Mouse (Mus musculus): Measurements from ENCODE around the gene Lbp. TPM values are rescaled to one million over a fixed set of nuclear protein-coding genes. Genes with fewer than 3 reads are reported as not detected.
A peak's percentile ranks its signal among the peaks of the same experiment; 100 is the strongest.

Gene Lbp
- total RNA-seq (2021) (1 to 10 TPM; 5.0 to 6.4 TPM), polyA plus RNA-seq (2012; rRNA removed) (22.4 and 27.1 TPM in 2 replicates)
- long read RNA-seq, partial matches to known transcripts = 0 of 3 reads
- long read RNA-seq, other reads (novel, unspliced or antisense) = 0 of 3 reads

DNA sequence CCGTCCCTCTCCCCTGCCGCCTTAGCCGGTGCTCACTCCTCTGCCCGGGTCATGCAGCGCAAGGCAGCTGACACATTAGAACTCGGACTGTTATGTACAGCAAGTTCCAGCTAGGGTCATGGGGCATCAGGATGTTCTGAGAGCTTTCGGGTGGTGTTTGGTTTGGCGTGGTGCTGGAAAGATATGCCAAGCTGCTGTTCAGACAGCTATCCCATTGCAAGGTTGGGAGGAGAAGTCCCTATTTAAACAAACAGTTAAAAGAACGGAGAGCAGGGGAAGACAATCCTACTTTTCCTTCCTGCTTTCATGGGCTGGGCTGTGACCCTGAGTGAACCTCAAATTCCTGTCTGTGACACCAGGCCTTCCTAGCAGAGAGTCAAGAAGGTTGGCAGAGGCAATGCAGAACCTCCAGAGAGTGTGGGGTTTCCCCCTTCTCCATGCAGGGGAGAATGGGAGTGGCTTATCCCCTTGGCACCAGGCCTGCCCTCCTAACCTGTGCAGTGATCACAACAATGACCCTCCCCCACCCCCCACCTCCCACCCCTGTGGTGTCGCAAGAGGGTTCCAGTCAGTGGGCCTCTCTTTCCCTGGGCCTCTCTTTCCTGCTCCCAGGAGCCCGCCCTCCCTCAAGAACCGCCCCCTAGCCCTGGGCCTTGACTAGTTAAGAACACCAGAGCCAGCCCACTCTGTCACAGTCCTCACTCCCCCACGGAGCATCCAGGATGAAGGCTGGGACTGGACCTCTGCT lies at the start of gene Lbp:
Gene Lbp, plus strand, starts transcription at position 546 of the 748 bp plus-strand sequence.
- WGBS = 27% methylated on average over 11 of the region's 13 CpGs
- no peaks in the 10 kb centered on the region for H3K27me3 ChIP-seq (ENCODE audit: control insufficient read depth, insufficient read depth, low read length)
- intact Hi-C loops (cut with DNase I) = no loop called here
- H3K27ac ChIP-seq = peak within 1 kb of the TSS; percentile 41
- H3K36me3 ChIP-seq (ENCODE audit: control insufficient read depth, insufficient read depth, low read length) = no peaks in the 10 kb centered on the region
- peak within 1 kb of the TSS; percentile 42 for H3K9ac ChIP-seq (ENCODE audit: low read depth, low read length)
- H3K79me2 ChIP-seq (replicated peaks; ENCODE audit: control insufficient read depth, insufficient read depth, low read length) = no peaks in the 10 kb centered on the region
- peaks cover 7% of the 10 kb centered on the region for H3K4me1 ChIP-seq (ENCODE audit: control insufficient read depth, insufficient read depth, low read length)
- DNase-seq = peak; percentile 56 to 65
- TF ChIP-seq CTCF (IDR thresholded peaks at IDR 0.05) (no peak), POLR2A (IDR thresholded peaks at IDR 0.05; ENCODE audit: insufficient read depth, low read depth, low read length) (peak; percentile 57; the same call in 1 of the 2 replicates), EP300 (IDR thresholded peaks at IDR 0.05; ENCODE audit: insufficient read depth, low read depth, low read length) (0 out of 2 replicates have a peak, but pooled peaks have one; percentile 21)
- H3K4me3 ChIP-seq = no peak within 1 kb of the TSS

- no peak overlapping the region for H3K9ac ChIP-seq (ENCODE audit: low read depth, low read length)
- no peak overlapping the region for H3K4me3 ChIP-seq
- H3K27me3 ChIP-seq (ENCODE audit: control insufficient read depth, insufficient read depth, low read length) = no peaks in the 10 kb centered on the region
- no peaks in the 10 kb centered on the region for H3K79me2 ChIP-seq (replicated peaks; ENCODE audit: control insufficient read depth, insufficient read depth, low read length)
- intact Hi-C loops (cut with DNase I) = no loop called here
- peak; percentile 50 to 66 for DNase-seq
- H3K27ac ChIP-seq = no peak overlapping the region; the same call in 1 of the 2 replicates
- no peak for TF ChIP-seq EP300 (IDR thresholded peaks at IDR 0.05; ENCODE audit: insufficient read depth, low read depth, low read length)
- TF ChIP-seq POLR2A (IDR thresholded peaks at IDR 0.05; ENCODE audit: insufficient read depth, low read depth, low read length) = no peak
- no peak for TF ChIP-seq CTCF (IDR thresholded peaks at IDR 0.05)
- no peaks in the 10 kb centered on the region for H3K36me3 ChIP-seq (ENCODE audit: control insufficient read depth, insufficient read depth, low read length)
- H3K4me1 ChIP-seq (ENCODE audit: control insufficient read depth, insufficient read depth, low read length) = 0 out of 2 replicates have a peak, but pooled peaks cover 1% of the 10 kb centered on the region
- 17% methylated on average over 5 of the region's 5 CpGs for WGBS
Observed at GRCm38 (mm10) chr2:158256894-158257293, 49.4 kb upstream of the Lbp start.

GRCm38 (mm10) chr2:158258005-158258418 lies 48.3 kb upstream of the Lbp start, which contains the start of gene Bpi:
Bpi (plus strand) TSS chr2:158258094.
- Histone ChIP-seq H3K9ac (ENCODE audit: low read depth, low read length) (no peak within 1 kb of the TSS), H3K36me3 (ENCODE audit: control insufficient read depth, insufficient read depth, low read length) (no peaks in the 10 kb centered on the region), H3K4me3 (no peak within 1 kb of the TSS), H3K4me1 (ENCODE audit: control insufficient read depth, insufficient read depth, low read length) (0 out of 2 replicates have a peak, but pooled peaks cover 1% of the 10 kb centered on the region), H3K79me2 (replicated peaks; ENCODE audit: control insufficient read depth, insufficient read depth, low read length) (no peaks in the 10 kb centered on the region), H3K27me3 (ENCODE audit: control insufficient read depth, insufficient read depth, low read length) (no peaks in the 10 kb centered on the region), H3K27ac (no peak within 1 kb of the TSS; the same call in 1 of the 2 replicates)
- no peak for DNase-seq
- no peak for TF ChIP-seq EP300 (IDR thresholded peaks at IDR 0.05; ENCODE audit: insufficient read depth, low read depth, low read length)
- TF ChIP-seq CTCF (IDR thresholded peaks at IDR 0.05) = no peak
- TF ChIP-seq POLR2A (IDR thresholded peaks at IDR 0.05; ENCODE audit: insufficient read depth, low read depth, low read length) = no peak
- WGBS = 70% methylated on average over 18 of the region's 18 CpGs
- intact Hi-C loops (cut with DNase I) = loop anchor here (2.0 kb wide), 1 partner anchor 49 kb away; no protein-coding TSS in a partner anchor

DNA sequence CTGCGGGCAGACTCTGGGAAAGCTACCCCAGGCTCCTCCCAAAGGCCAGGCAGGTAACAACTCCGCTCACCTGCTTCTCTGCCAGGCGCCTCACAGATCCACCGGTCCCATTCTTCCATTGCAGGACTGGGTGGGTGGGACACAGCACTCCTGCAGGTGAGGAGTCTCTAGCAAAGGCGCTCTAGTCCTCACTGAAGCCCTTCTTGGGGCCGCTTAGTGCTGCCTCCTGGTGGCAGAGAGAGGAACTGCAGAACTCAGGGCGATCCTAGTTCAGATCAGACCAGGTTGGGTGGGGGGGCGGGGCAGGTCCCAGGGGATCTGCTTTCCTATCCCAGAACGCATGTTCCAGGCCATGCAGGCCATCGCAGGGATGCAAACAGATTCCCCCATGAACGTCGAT lies 47.5 kb upstream of the Lbp start:
- DNase-seq = peak; percentile 60 to 75
- intact Hi-C loops (cut with DNase I) = loop anchor here (2.0 kb wide), 1 partner anchor 50 kb away; no protein-coding TSS in a partner anchor
- 15% methylated on average over 12 of the region's 12 CpGs for WGBS

DNA sequence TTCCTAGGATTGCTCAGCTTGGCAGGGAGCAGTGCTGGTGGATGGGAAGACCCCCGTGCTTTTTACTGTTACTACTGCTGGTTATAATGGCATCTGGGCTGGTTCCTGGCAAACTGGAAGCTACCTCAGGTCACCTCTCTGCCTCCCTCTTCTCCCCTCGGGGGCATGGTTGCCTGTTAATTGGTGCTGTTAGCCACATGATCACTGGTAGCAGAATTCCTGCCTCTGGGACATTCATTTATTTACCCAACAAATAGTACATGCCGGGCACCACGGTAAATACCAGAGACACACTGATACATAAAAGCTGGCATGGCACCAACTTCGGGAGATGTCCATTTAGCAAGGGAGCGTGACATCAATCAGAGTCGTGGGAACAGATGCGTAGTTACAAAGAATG lies 46.8 kb upstream of the Lbp start:
- Histone ChIP-seq H3K36me3 (ENCODE audit: control insufficient read depth, insufficient read depth, low read length) (no peaks in the 10 kb centered on the region), H3K4me3 (no peak overlapping the region), H3K9ac (ENCODE audit: low read depth, low read length) (no peak overlapping the region), H3K27me3 (ENCODE audit: control insufficient read depth, insufficient read depth, low read length) (no peaks in the 10 kb centered on the region), H3K27ac (no peak overlapping the region), H3K79me2 (replicated peaks; ENCODE audit: control insufficient read depth, insufficient read depth, low read length) (no peaks in the 10 kb centered on the region), H3K4me1 (ENCODE audit: control insufficient read depth, insufficient read depth, low read length) (0 out of 2 replicates have a peak, but pooled peaks cover 1% of the 10 kb centered on the region)
- WGBS = 74% methylated on average over 8 of the region's 8 CpGs
- DNase-seq = no peak
- TF ChIP-seq POLR2A (IDR thresholded peaks at IDR 0.05; ENCODE audit: insufficient read depth, low read depth, low read length) (no peak), EP300 (IDR thresholded peaks at IDR 0.05; ENCODE audit: insufficient read depth, low read depth, low read length) (no peak), CTCF (IDR thresholded peaks at IDR 0.05) (no peak)
- intact Hi-C loops (cut with DNase I) = loop anchor here (2.0 kb wide), 1 partner anchor 51 kb away; no protein-coding TSS in a partner anchor

More for the DNA sequence above, 47.5 kb upstream of the Lbp start:
- TF ChIP-seq POLR2A (IDR thresholded peaks at IDR 0.05; ENCODE audit: insufficient read depth, low read depth, low read length) (no peak), CTCF (IDR thresholded peaks at IDR 0.05) (peak; percentile 74), EP300 (IDR thresholded peaks at IDR 0.05; ENCODE audit: insufficient read depth, low read depth, low read length) (no peak)
- no peak overlapping the region for H3K9ac ChIP-seq (ENCODE audit: low read depth, low read length)
- no peaks in the 10 kb centered on the region for H3K36me3 ChIP-seq (ENCODE audit: control insufficient read depth, insufficient read depth, low read length)
- H3K79me2 ChIP-seq (replicated peaks; ENCODE audit: control insufficient read depth, insufficient read depth, low read length) = no peaks in the 10 kb centered on the region
- H3K27ac ChIP-seq = no peak overlapping the region
- no peak overlapping the region for H3K4me3 ChIP-seq
- H3K4me1 ChIP-seq (ENCODE audit: control insufficient read depth, insufficient read depth, low read length) = 0 out of 2 replicates have a peak, but pooled peaks cover 1% of the 10 kb centered on the region
- no peaks in the 10 kb centered on the region for H3K27me3 ChIP-seq (ENCODE audit: control insufficient read depth, insufficient read depth, low read length)
